Mouse (Mus musculus): ENCODE data around the gene Frem1. TPM values are rescaled to one million over a fixed set of nuclear protein-coding genes. Genes with fewer than 3 reads are reported as not detected.

Gene Frem1
- polyA plus RNA-seq, 1 experiment from 2014 or later: 18.2 TPM

DNA sequence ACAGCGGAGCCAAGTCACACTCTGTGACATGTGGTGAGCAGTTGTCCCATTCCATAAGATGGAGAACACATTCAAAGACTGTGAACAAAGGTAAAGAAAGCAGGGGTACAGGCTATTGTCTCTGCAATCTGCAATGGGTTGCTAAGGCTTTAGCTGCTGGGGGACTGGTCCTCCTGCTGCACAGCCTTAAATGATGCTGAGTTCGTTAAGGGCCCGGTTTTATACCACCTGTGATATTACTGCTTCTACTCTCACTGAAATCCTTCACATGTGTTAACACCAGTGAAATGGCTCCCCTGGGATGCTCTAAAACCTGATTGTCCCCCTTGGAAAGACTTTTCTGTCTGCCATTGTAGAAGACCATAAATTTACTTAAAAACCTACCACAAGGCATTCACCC is 6.1 kb downstream of the Frem1 start:
- no peak overlapping the region for H3K9ac ChIP-seq (ENCODE audit: low read length)
- ATAC-seq (replicated peaks; ENCODE audit: low FRiP score, low TSS enrichment, low read depth) (no peak), DNase-seq (ENCODE audit: low spot score) (no peak)
- H3K4me2 ChIP-seq (ENCODE audit: low read length): no peak overlapping the region
- H3K27ac ChIP-seq (ENCODE audit: low read depth): no peak overlapping the region
- peaks cover 26% of the 10 kb centered on the region for H3K4me1 ChIP-seq (replicated peaks; ENCODE audit: control insufficient read depth, insufficient read depth, low read length)
- WGBS: 96% methylated on average over 3 of the region's 3 CpGs
- H3K4me3 ChIP-seq (ENCODE audit: low read depth, low read length): no peak overlapping the region
- no peaks in the 10 kb centered on the region for H3K27me3 ChIP-seq (replicated peaks; ENCODE audit: control insufficient read depth, insufficient read depth, low read length)
- H3K36me3 ChIP-seq (ENCODE audit: control insufficient read depth, insufficient read depth, low read length): no peaks in the 10 kb centered on the region
- no peaks in the 10 kb centered on the region for H3K9me3 ChIP-seq (ENCODE audit: control insufficient read depth, low read length)

DNA sequence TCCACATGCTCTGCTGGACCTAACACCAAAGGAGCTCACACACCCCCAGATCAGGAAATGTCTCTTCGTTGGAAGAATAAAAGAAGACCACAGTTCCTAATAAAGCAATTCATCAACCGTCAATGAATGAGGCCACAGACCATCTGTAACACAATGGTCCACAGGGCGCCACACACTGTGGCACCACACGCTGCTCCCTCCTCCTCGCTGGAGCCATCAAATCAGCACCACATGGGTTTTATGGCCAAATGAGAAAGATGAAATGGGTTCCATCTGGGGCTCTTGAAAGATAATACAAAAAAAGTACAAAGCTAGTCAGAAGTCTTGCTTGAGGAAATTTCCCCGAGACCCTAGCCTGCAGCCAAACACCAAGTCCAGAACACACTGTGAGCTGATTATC is 6.9 kb downstream of the Frem1 start:
- Histone ChIP-seq H3K9me3 (ENCODE audit: control insufficient read depth, low read length) (no peaks in the 10 kb centered on the region), H3K4me3 (ENCODE audit: low read depth, low read length) (no peak overlapping the region), H3K4me2 (ENCODE audit: low read length) (no peak overlapping the region), H3K36me3 (ENCODE audit: control insufficient read depth, insufficient read depth, low read length) (no peaks in the 10 kb centered on the region), H3K27ac (ENCODE audit: low read depth) (no peak overlapping the region), H3K4me1 (replicated peaks; ENCODE audit: control insufficient read depth, insufficient read depth, low read length) (peaks cover 26% of the 10 kb centered on the region), H3K9ac (ENCODE audit: low read length) (no peak overlapping the region), H3K27me3 (replicated peaks; ENCODE audit: control insufficient read depth, insufficient read depth, low read length) (no peaks in the 10 kb centered on the region)
- no peak for ATAC-seq (replicated peaks; ENCODE audit: low FRiP score, low TSS enrichment, low read depth)
- 68% methylated on average over 6 of the region's 6 CpGs for WGBS
- no peak for DNase-seq (ENCODE audit: low spot score)

DNA sequence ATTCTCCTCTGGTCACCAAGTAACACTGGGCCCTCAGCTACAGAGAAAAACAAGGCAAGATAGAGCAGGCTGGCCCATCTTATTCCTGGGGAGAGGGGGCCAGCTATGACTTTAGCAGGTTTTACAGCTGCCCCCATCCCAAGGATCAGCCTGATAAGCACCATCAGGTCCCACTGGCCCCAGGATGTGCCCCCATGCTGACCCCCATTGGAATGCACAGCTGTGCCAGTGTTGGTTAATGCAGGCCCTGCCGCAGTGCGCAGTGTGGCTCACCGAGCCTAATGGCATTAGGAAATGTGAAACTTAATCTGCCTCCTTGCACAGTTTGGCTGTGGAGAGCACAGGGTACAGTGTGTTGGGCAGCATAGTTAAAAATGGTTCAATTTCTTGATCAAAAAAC is 11.4 kb downstream of the Frem1 start:
- DNase-seq (ENCODE audit: low spot score): no peak

DNA sequence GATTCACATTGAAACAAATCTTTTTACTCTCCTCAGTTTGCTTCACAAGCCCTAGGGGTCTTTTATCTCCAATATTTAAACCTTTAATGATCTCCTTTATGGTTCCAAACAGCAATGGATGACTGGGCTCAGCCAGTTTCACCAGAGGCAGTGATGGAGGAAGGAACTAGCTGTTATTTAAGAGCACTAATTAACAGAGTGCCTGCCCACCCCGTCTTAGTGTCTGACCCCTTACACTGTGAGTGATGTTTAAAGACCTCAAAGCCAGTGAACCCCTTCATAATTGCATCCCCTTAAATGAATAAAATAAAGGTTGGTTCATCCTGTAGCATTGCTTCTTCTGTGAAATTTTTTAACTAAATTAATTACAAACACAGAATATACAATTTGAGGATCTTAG is 19.4 kb downstream of the Frem1 start:
- Histone ChIP-seq H3K36me3 (ENCODE audit: control insufficient read depth, insufficient read depth, low read length) (peaks cover 1% of the 10 kb centered on the region; the same call in 1 of the 2 replicates), H3K4me1 (replicated peaks; ENCODE audit: control insufficient read depth, insufficient read depth, low read length) (no peaks in the 10 kb centered on the region), H3K27ac (ENCODE audit: low read depth) (no peak overlapping the region), H3K27me3 (replicated peaks; ENCODE audit: control insufficient read depth, insufficient read depth, low read length) (no peaks in the 10 kb centered on the region), H3K4me3 (ENCODE audit: low read depth, low read length) (no peak overlapping the region), H3K9me3 (ENCODE audit: control insufficient read depth, low read length) (no peaks in the 10 kb centered on the region), H3K9ac (ENCODE audit: low read length) (no peak overlapping the region), H3K4me2 (ENCODE audit: low read length) (no peak overlapping the region)
- no peak for DNase-seq (ENCODE audit: low spot score)
- ATAC-seq (replicated peaks; ENCODE audit: low FRiP score, low TSS enrichment, low read depth): no peak
- 52% methylated on average over 1 of the region's 1 CpGs for WGBS

More for the DNA sequence above, 11.4 kb downstream of the Frem1 start:
- no peak overlapping the region for H3K9ac ChIP-seq (ENCODE audit: low read length)
- no peaks in the 10 kb centered on the region; the same call in 1 of the 2 replicates for H3K4me1 ChIP-seq (replicated peaks; ENCODE audit: control insufficient read depth, insufficient read depth, low read length)
- H3K9me3 ChIP-seq (ENCODE audit: control insufficient read depth, low read length): no peaks in the 10 kb centered on the region
- no peak overlapping the region for H3K4me2 ChIP-seq (ENCODE audit: low read length)
- ATAC-seq (replicated peaks; ENCODE audit: low FRiP score, low TSS enrichment, low read depth): no peak
- no peaks in the 10 kb centered on the region for H3K27me3 ChIP-seq (replicated peaks; ENCODE audit: control insufficient read depth, insufficient read depth, low read length)
- no peak overlapping the region for H3K27ac ChIP-seq (ENCODE audit: low read depth)
- 54% methylated on average over 3 of the region's 3 CpGs for WGBS
- H3K36me3 ChIP-seq (ENCODE audit: control insufficient read depth, insufficient read depth, low read length): peaks cover 9% of the 10 kb centered on the region; the same call in 1 of the 2 replicates
- no peak overlapping the region for H3K4me3 ChIP-seq (ENCODE audit: low read depth, low read length)

DNA sequence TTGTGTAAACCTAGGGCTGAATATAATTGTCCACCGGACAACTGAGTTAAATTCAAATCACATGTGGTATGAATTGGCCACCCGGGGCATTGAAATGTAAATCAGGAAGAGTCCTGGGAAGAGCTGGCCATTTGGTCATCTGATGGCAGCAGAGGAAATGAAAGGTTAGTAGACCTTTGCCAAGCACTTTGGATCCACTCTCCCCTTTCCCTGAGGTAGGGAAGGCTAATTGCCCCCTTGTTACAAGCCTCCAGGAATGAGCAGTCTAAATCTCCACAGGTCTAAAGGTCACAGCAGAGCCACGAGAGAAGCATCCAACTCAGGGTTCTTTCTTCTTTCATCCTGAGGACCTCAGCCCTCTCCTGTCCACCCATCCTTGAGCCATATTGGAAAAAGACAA is 20.5 kb downstream of the Frem1 start:
- H3K9me3 ChIP-seq (ENCODE audit: control insufficient read depth, low read length): no peaks in the 10 kb centered on the region
- DNase-seq (ENCODE audit: low spot score): no peak
- no peaks in the 10 kb centered on the region for H3K27me3 ChIP-seq (replicated peaks; ENCODE audit: control insufficient read depth, insufficient read depth, low read length)
- H3K36me3 ChIP-seq (ENCODE audit: control insufficient read depth, insufficient read depth, low read length): no peaks in the 10 kb centered on the region; the same call in 1 of the 2 replicates
- H3K4me3 ChIP-seq (ENCODE audit: low read depth, low read length): no peak overlapping the region
- H3K27ac ChIP-seq (ENCODE audit: low read depth): no peak overlapping the region
- ATAC-seq (replicated peaks; ENCODE audit: low FRiP score, low TSS enrichment, low read depth): no peak
- no peak overlapping the region for H3K9ac ChIP-seq (ENCODE audit: low read length)
- H3K4me1 ChIP-seq (replicated peaks; ENCODE audit: control insufficient read depth, insufficient read depth, low read length): no peaks in the 10 kb centered on the region
- H3K4me2 ChIP-seq (ENCODE audit: low read length): no peak overlapping the region
- WGBS: 47% methylated on average over 3 of the region's 3 CpGs

DNA sequence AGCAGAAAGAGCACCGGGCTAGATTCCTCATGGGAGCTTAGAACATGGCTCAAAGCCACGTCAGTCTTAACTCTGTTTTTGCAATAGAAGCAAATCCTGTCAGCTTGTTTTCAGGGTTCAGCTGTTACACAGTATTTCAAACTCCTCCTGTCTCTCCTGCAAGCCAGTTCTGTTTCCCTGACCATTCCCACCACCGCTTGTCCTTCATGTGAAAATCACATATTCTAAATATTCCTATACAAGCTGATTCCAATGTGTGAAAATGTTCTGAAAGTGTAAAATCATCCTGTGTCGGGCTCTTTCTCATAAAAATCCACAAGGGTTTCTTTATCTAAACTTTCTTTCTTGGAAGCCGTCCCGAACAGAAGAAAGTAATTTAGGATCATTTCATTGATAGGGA is 22.0 kb downstream of the Frem1 start:
- no peaks in the 10 kb centered on the region for H3K27me3 ChIP-seq (replicated peaks; ENCODE audit: control insufficient read depth, insufficient read depth, low read length)
- H3K36me3 ChIP-seq (ENCODE audit: control insufficient read depth, insufficient read depth, low read length): no peaks in the 10 kb centered on the region
- WGBS: 76% methylated on average over 6 of the region's 6 CpGs
- H3K4me1 ChIP-seq (replicated peaks; ENCODE audit: control insufficient read depth, insufficient read depth, low read length): no peaks in the 10 kb centered on the region
- no peak overlapping the region for H3K4me3 ChIP-seq (ENCODE audit: low read depth, low read length)
- H3K9me3 ChIP-seq (ENCODE audit: control insufficient read depth, low read length): no peaks in the 10 kb centered on the region
- no peak overlapping the region for H3K9ac ChIP-seq (ENCODE audit: low read length)
- H3K27ac ChIP-seq (ENCODE audit: low read depth): no peak overlapping the region
- ATAC-seq (replicated peaks; ENCODE audit: low FRiP score, low TSS enrichment, low read depth) (no peak), DNase-seq (ENCODE audit: low spot score) (no peak)
- no peak overlapping the region for H3K4me2 ChIP-seq (ENCODE audit: low read length)

DNA sequence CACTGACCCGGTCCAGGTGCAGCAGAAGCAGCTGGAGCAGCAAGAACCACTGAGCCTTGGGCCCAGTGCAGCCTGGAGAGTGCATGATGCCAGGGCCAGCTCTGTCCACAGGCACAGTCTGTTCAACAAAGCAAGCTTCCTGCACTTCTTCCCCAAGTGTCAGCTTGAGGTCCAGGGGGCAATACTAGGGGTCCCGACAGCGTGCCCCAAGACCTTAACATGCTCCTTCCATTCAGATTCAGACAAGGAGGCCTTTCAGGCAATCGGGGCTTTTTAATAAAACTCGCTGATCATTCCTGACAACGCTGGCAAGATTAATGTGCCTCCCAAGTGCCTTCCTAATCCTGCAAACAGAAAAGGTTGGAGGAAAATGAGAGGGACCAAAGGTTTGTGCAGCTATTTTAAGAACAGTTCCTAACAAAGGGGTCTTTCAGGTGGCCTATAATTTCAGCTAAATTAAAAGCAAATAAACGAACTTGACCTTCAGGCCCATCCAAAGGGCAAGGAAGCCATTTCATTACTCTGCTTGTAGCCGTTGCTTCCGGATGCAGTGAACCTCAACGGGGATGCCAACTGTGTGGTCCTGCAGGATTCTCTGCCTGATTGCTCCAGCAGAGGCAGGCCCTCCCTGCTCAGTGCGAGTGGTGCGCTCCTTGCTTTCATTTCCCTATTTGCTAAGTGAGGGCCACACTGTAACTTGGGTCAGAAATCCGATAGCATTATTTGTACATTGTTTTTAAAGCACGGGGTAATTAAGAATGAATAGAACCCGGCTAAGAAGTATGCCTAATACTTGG is 31.2 kb downstream of the Frem1 start:
- no peak overlapping the region for H3K9ac ChIP-seq (ENCODE audit: low read length)
- no peaks in the 10 kb centered on the region for H3K36me3 ChIP-seq (ENCODE audit: control insufficient read depth, insufficient read depth, low read length)
- no peaks in the 10 kb centered on the region; the same call in 1 of the 2 replicates for H3K4me1 ChIP-seq (replicated peaks; ENCODE audit: control insufficient read depth, insufficient read depth, low read length)
- no peak overlapping the region for H3K27ac ChIP-seq (ENCODE audit: low read depth)
- no peaks in the 10 kb centered on the region for H3K9me3 ChIP-seq (ENCODE audit: control insufficient read depth, low read length)
- ATAC-seq (replicated peaks; ENCODE audit: low FRiP score, low TSS enrichment, low read depth): no peak
- peak; percentile 53 for DNase-seq (ENCODE audit: low spot score)
- no peak overlapping the region for H3K4me3 ChIP-seq (ENCODE audit: low read depth, low read length)
- 47% methylated on average over 15 of the region's 15 CpGs for WGBS
- no peaks in the 10 kb centered on the region for H3K27me3 ChIP-seq (replicated peaks; ENCODE audit: control insufficient read depth, insufficient read depth, low read length)
- H3K4me2 ChIP-seq (ENCODE audit: low read length): no peak overlapping the region

DNA sequence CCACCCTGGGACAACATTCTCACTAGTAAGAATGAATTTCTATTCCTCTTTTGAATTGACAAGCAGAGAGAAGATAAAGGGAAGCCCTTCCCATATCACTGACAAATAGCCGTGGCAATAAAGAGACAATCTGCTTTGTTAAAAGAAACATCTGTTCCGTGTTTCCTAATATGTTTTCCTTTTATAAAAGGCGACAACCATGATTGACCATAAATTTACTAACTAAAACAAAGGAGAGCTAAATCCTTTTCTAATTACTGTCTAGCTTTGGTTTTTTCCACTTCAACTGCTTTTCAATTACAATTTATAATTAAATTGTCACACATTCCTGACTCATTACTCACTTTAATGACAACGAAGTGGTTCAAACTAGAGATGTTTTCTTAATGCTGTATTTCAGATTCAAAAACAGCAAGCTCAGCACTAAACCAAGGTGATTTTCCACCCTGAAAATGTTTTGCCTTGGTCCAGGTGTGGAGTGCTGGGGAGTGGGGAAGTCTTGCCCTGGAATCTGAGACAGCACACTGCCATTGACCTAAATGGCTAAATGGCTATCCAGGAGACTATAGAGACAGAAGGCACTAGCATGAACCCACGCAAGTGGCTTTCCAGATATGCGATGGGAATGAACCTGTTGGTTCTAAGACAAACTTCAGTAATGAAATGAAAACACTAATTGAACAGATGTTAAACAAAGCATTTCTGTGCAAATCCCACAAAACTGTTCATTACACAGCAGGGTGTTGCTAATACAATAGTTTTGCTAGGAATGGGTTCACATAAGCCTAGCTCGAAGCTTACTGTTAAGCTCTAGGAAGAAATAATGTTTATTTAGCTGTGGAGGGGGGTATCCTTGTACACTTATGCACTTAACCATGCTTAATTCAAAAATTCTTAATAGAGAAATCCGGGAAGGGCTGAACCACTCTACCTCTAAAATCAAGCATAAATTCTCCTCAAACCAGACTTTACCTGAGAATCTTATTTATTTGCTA is 33.7 kb downstream of the Frem1 start:
- ATAC-seq (replicated peaks; ENCODE audit: low FRiP score, low TSS enrichment, low read depth) (no peak), DNase-seq (ENCODE audit: low spot score) (no peak)
- no peak overlapping the region for H3K27ac ChIP-seq (ENCODE audit: low read depth)
- WGBS: 72% methylated on average over 8 of the region's 8 CpGs
- H3K36me3 ChIP-seq (ENCODE audit: control insufficient read depth, insufficient read depth, low read length): peaks cover 5% of the 10 kb centered on the region
- no peak overlapping the region for H3K4me3 ChIP-seq (ENCODE audit: low read depth, low read length)
- no peaks in the 10 kb centered on the region for H3K9me3 ChIP-seq (ENCODE audit: control insufficient read depth, low read length)
- no peaks in the 10 kb centered on the region; the same call in 1 of the 2 replicates for H3K4me1 ChIP-seq (replicated peaks; ENCODE audit: control insufficient read depth, insufficient read depth, low read length)
- H3K27me3 ChIP-seq (replicated peaks; ENCODE audit: control insufficient read depth, insufficient read depth, low read length): no peaks in the 10 kb centered on the region
- H3K9ac ChIP-seq (ENCODE audit: low read length): no peak overlapping the region
- H3K4me2 ChIP-seq (ENCODE audit: low read length): no peak overlapping the region

Data from intestine, embryonic 14.5 days (tissue).